Mouse (Mus musculus): ENCODE results near the gene Olfr1360. TPM values are rescaled to one million over a fixed set of nuclear protein-coding genes. Genes with fewer than 3 reads are reported as not detected.
A peak's percentile ranks its signal among the peaks of the same experiment; 100 is the strongest.
"Not testable (repeated sequence)": the region's sequence is repeated elsewhere in the genome, so short reads cannot be mapped to it uniquely, and the experiment has no call there.

The Olfr1360 gene
- total and polyA plus RNA-seq, 3 experiments = not detected

- peak; percentile 71; the same call in 1 of the 2 replicates for TF ChIP-seq POLR2AphosphoS5 (IDR thresholded peaks at IDR 0.05; ENCODE audit: insufficient replicate concordance, low read depth, low read length)
- DNase-seq (ENCODE audit: low spot score) = peak; percentile 78
- not testable (repeated sequence) for H3K27me3 ChIP-seq (ENCODE audit: insufficient read depth, low read length); H3K36me3 ChIP-seq (replicated peaks); H3K9me3 ChIP-seq (replicated peaks)
- ATAC-seq (ENCODE audit: extremely low read depth, insufficient number of reproducible peaks, low FRiP score, poor library complexity, severe bottlenecking) = peak; percentile 9; the same call in 1 of the 2 replicates
- peak within 1 kb of the TSS; percentile 68 for H3K4me3 ChIP-seq (ENCODE audit: low read depth, low read length)
- peaks cover 41% of the 10 kb centered on the region for H3K4me1 ChIP-seq (ENCODE audit: insufficient read depth, low read depth, low read length)
Measured at GRCm38 (mm10) chr13:21717397-21718357, 40.5 kb upstream of the Olfr1360 start, which contains the start of gene Hist1h3h. Gene Hist1h3h (plus strand): TSS chr13:21717659.

GRCm38 (mm10) chr13:21716540-21717391, 39.6 kb upstream of the Olfr1360 start:
- H3K36me3 ChIP-seq (replicated peaks); ATAC-seq (ENCODE audit: extremely low read depth, insufficient number of reproducible peaks, low FRiP score, poor library complexity, severe bottlenecking); H3K9me3 ChIP-seq (replicated peaks); H3K27me3 ChIP-seq (ENCODE audit: insufficient read depth, low read length): not testable (repeated sequence)
- peak; percentile 98 for TF ChIP-seq POLR2AphosphoS5 (IDR thresholded peaks at IDR 0.05; ENCODE audit: insufficient replicate concordance, low read depth, low read length)
- H3K4me3 ChIP-seq (ENCODE audit: low read depth, low read length) = peak overlapping the region; percentile 68; the same call in 1 of the 2 replicates
- peaks cover 47% of the 10 kb centered on the region for H3K4me1 ChIP-seq (ENCODE audit: insufficient read depth, low read depth, low read length)
- DNase-seq (ENCODE audit: low spot score) = peak; percentile 21

GRCm38 (mm10) chr13:21715864-21716539, 38.8 kb upstream of the Olfr1360 start, which contains the start of the genes Hist1h2bl and Hist1h2ai:
Gene Hist1h2bl (minus strand): TSS chr13:21716143.
Gene Hist1h2ai (plus strand): TSS chr13:21716422.
- H3K9me3 ChIP-seq (replicated peaks); H3K27me3 ChIP-seq (ENCODE audit: insufficient read depth, low read length); H3K36me3 ChIP-seq (replicated peaks): not testable (repeated sequence)
- Histone ChIP-seq H3K4me1 (ENCODE audit: insufficient read depth, low read depth, low read length) (peaks cover 51% of the 10 kb centered on the region), H3K4me3 (ENCODE audit: low read depth, low read length) (peak within 1 kb of the TSS; percentile 68)
- peak; percentile 95 for DNase-seq (ENCODE audit: low spot score)
- ATAC-seq (ENCODE audit: extremely low read depth, insufficient number of reproducible peaks, low FRiP score, poor library complexity, severe bottlenecking) = peak; percentile 72
- TF ChIP-seq POLR2AphosphoS5 (IDR thresholded peaks at IDR 0.05; ENCODE audit: insufficient replicate concordance, low read depth, low read length) = peak; percentile 93; the same call in 1 of the 2 replicates

- Histone ChIP-seq H3K27me3 (ENCODE audit: insufficient read depth, low read length) (no peaks in the 10 kb centered on the region), H3K4me1 (ENCODE audit: insufficient read depth, low read depth, low read length) (peaks cover 48% of the 10 kb centered on the region), H3K4me3 (ENCODE audit: low read depth, low read length) (peak overlapping the region; percentile 67), H3K9me3 (replicated peaks) (no peaks in the 10 kb centered on the region), H3K36me3 (replicated peaks) (no peaks in the 10 kb centered on the region)
- no peak for TF ChIP-seq CTCF (IDR thresholded peaks at IDR 0.05; ENCODE audit: low read depth, low read length)
- TF ChIP-seq GATA1 (IDR thresholded peaks at IDR 0.05; ENCODE audit: borderline replicate concordance, low read length) = no peak
- TF ChIP-seq GATA2 (IDR thresholded peaks at IDR 0.05; ENCODE audit: borderline replicate concordance, low read depth, low read length) = no peak
- TF ChIP-seq POLR2AphosphoS5 (IDR thresholded peaks at IDR 0.05; ENCODE audit: insufficient replicate concordance, low read depth, low read length) = peak; percentile 93; the same call in 1 of the 2 replicates
- no peak for TF ChIP-seq TAL1 (conservative IDR thresholded peaks at IDR 0.05; ENCODE audit: low read depth, low read length)
- DNase-seq (ENCODE audit: low spot score) (no peak), ATAC-seq (ENCODE audit: extremely low read depth, insufficient number of reproducible peaks, low FRiP score, poor library complexity, severe bottlenecking) (no peak)
Measured at GRCm38 (mm10) chr13:21715131-21715863, 38.1 kb upstream of the Olfr1360 start.

- Histone ChIP-seq H3K4me3 (ENCODE audit: low read depth, low read length) (peak overlapping the region; percentile 67; the same call in 1 of the 2 replicates), H3K27me3 (ENCODE audit: insufficient read depth, low read length) (no peaks in the 10 kb centered on the region), H3K36me3 (replicated peaks) (no peaks in the 10 kb centered on the region), H3K9me3 (replicated peaks) (no peaks in the 10 kb centered on the region), H3K4me1 (ENCODE audit: insufficient read depth, low read depth, low read length) (peaks cover 43% of the 10 kb centered on the region)
- ATAC-seq (ENCODE audit: extremely low read depth, insufficient number of reproducible peaks, low FRiP score, poor library complexity, severe bottlenecking) (no peak), DNase-seq (ENCODE audit: low spot score) (peak; percentile 11)
- TF ChIP-seq GATA2 (IDR thresholded peaks at IDR 0.05; ENCODE audit: borderline replicate concordance, low read depth, low read length) = no peak
- TF ChIP-seq GATA1 (IDR thresholded peaks at IDR 0.05; ENCODE audit: borderline replicate concordance, low read length) = no peak
- no peak for TF ChIP-seq POLR2AphosphoS5 (IDR thresholded peaks at IDR 0.05; ENCODE audit: insufficient replicate concordance, low read depth, low read length)
- peak; percentile 74 for TF ChIP-seq CTCF (IDR thresholded peaks at IDR 0.05; ENCODE audit: low read depth, low read length)
- no peak for TF ChIP-seq TAL1 (conservative IDR thresholded peaks at IDR 0.05; ENCODE audit: low read depth, low read length)
Measured at GRCm38 (mm10) chr13:21714725-21715124, 37.5 kb upstream of the Olfr1360 start.

Measured in G1E (cell line).